Mouse (Mus musculus): ENCODE data around the gene Sept6.

DNA sequence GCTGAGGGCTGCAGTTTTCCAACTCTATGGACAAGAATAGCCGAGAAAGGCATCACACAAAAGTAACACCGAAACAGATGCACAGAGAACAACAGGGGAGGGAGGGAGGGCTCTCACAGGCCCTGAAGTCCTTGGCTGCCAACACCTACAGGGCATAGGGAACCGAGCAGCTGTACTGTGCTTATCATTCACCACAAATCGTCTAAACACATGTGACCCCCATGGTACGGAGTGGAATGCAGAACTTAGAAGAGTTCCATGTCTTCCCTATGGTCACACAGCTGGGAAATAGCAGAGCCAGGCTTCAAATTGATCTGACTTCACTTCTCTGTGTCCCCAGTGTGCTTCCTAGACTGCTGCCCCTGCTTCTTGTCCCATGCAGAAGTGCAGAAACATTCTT, 22.3 kb upstream of the Sept6 start:
- TF ChIP-seq POLR2A (IDR thresholded peaks at IDR 0.05; ENCODE audit: borderline replicate concordance, control insufficient read depth, low read depth, low read length) (no peak), CTCF (IDR thresholded peaks at IDR 0.05; ENCODE audit: control insufficient read depth, insufficient read depth, low read length) (no peak)

All from bone marrow, adult 2 months (tissue).